Mouse (Mus musculus): ENCODE results near the gene Elovl2. TPM values are rescaled to one million over a fixed set of nuclear protein-coding genes. Genes with fewer than 3 reads are reported as not detected.
"Not testable (repeated sequence)": the region's sequence is repeated elsewhere in the genome, so short reads cannot be mapped to it uniquely, and the experiment has no call there.

The Elovl2 gene
- under 1 TPM; 0.31 to 0.50 TPM for total RNA-seq (2021)

DNA sequence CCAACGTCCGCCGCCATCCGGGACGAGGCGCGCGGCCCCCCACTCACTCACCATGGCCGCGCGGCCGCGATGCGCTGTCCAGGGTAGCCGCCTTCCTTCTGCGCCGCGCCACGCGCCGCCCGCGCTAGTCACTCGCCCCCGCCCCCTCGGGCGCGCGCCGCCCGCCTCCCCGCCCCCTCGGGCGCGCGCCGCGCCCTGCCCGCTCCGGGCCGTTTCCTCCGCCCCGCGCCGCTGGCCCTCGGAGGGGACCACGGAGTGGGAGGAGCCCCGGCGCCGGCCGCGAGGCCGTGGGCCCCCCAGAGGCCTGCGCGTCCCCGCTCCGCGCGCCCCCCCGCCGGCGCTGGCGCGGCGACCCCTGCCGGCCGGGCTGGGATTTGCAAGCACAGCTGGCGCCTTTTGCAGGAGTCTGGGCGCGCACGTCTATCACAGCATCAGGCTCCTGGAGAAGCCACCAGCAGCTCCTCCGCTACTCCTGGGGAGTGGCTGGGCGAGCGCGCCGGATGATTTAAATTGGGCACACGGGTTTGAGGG, at the start of gene Elovl2:
Elovl2 (minus strand) TSS at position 102 of the 531 bp plus-strand sequence.
- intact Hi-C loops (cut with DNase I), result loop anchor here (5.0 kb wide), 1 partner anchor 378 kb away; no protein-coding TSS in a partner anchor
- DNase-seq, result peak; percentile 76 to 79

DNA sequence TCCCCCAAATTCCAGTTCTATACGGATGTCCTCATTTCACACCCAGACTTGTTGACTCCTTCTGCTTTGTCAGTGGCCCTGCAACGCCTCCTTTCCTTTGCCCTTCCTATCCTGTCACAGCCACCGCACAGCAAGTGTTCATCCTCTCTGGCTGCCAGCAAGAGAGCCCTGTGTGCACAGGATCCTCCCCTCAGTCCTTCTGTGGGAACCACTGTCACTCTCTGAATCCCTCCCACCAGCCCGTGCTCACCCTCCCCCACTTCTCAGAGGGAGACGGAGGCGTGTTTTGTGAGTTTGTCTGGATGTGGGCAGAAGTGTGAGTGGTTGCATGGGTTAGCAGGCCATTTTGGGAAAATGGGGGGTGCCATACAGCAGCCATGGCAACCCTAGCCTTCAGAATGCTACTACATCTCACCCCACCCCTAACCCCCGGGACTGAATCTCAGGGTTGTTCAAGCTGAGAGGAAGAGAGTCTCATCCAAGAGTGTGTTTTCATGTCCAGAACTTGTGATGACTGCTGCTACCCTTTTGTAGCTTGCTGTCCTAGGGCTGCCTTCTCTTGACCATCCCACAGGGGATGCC, 47.7 kb upstream of the Elovl2 start:
- intact Hi-C loops (cut with DNase I), result no loop called here

GRCm38 (mm10) chr13:41263304-41264006, 43.2 kb upstream of the Elovl2 start:
- intact Hi-C loops (cut with DNase I), result no loop called here
- no peak for DNase-seq

More for the DNA sequence above, 47.7 kb upstream of the Elovl2 start:
- no peak for DNase-seq

- DNase-seq; intact Hi-C loops (cut with DNase I): not testable (repeated sequence)
Measured at GRCm38 (mm10) chr13:41261617-41262016, 41.4 kb upstream of the Elovl2 start.

DNA sequence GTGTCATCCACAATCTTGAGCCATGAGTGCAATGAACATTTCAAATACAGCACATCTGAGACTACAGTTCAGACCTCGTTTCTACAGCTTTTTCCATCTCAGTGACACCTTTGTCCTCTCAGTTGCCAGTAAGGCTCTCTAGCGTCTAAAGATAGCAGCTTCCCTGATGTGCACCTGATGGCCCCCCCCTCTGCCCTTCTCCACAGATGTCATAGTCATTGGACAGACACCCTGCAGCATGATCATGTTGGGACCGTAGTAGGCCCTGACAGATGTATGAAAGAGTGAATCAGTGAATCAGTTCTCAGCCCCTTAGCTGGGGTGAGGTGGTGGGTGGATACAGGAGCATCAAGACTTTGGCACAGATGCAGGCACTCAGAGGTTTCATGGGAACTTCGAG, 37.6 kb upstream of the Elovl2 start:
- intact Hi-C loops (cut with DNase I), result no loop called here
- DNase-seq, result no peak

GRCm38 (mm10) chr13:41256962-41257361, 36.8 kb upstream of the Elovl2 start:
- DNase-seq, result no peak
- intact Hi-C loops (cut with DNase I), result no loop called here

DNA sequence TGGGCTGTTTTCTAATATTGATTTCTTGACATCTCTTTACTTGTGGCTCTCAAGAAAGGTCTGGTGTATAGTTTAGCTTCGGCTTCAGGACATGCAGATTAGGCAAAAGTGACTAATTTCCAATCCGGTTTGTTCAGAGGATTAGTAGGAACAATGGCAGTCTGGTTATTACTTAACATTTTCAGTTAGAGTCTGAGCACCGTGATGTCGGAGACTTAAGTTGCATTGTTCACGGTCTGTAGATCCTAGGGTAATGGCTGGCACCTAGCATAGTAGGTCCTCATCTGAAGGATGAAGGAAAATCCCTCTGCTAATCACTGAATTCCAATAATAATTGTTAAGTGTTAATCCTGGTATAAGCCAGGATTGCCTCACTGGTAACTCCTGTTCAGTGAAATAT, 35.9 kb upstream of the Elovl2 start:
- no peak for DNase-seq
- intact Hi-C loops (cut with DNase I), result no loop called here

- intact Hi-C loops (cut with DNase I), result no loop called here
- no peak for DNase-seq
Measured at GRCm38 (mm10) chr13:41252736-41253135, 32.5 kb upstream of the Elovl2 start.

DNA sequence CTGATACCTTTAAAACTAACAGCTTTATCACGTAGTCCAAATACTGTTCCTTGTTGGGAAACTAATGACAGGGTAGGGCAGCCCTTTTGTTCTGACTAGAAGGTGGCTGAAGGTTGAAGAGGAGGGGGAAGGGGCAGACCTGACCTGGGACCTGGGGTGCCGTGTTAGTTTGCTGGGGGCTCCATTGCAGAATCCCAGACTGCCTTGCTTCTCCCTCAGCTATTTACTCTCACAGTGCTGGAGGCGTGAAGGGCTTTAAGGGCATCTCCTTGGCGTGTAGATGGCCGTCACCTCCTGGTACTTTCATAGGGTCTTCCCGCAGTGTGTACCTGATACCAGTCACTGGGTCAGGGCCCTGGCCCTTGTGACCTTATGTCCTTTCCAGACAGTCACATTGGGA, 31.9 kb upstream of the Elovl2 start:
- intact Hi-C loops (cut with DNase I), result no loop called here

GRCm38 (mm10) chr13:41251667-41252066, 31.5 kb upstream of the Elovl2 start:
- DNase-seq, result no peak
- intact Hi-C loops (cut with DNase I), result no loop called here

More for the DNA sequence above, 31.9 kb upstream of the Elovl2 start:
- no peak for DNase-seq

DNA sequence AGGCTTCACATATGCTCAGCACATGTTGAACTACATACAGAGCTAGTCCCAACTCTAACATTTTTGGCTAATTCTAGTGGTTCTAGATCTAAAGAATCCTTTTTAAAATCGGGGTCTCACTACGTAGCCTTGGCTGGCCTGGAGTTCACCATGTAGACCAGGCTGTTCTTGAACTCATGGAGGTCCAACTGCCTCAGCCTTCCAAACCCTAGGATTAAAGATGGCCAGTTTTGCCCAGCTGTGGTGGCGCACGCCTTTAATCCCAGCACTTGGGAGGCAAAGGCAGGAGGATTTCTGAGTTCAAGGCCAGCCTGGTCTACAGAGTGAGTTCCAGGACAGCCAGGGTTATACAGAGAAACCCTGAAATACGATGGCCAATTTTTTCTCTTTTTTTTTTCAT, 31.0 kb upstream of the Elovl2 start:
- intact Hi-C loops (cut with DNase I); DNase-seq: not testable (repeated sequence)

DNA sequence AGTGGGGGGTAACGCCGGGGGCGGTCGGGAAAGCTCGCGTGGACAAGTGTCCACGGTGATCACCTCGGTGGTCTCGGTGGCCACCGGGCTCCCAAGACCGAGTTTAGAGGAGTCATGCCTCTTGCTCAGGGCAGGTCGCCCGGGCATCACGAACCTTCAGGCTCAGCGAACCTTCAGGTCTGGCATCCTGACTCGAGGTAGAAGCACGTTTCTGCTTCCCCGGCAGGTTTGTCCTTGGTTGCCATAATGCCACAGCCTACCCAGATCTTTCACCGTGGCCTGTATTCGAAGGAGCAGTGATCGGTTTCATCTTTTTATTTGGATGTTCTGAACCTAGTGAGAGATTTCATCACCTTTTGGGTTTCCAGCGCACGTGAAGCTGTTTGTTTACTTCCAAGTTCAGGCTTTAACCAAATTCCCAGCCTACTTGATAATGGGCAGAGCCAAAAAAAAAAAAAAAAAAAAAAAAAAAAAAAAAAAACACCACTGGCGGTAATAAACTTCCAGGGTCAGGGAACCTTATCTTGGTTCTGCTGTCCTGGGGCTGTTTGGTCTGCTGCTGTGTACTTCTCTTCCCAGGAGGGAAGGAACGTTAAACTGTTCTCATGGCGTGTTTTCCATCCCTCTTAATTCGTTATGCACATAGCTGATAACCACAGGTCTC, 30.2 kb upstream of the Elovl2 start:
- no peak for DNase-seq
- intact Hi-C loops (cut with DNase I), result no loop called here

DNA sequence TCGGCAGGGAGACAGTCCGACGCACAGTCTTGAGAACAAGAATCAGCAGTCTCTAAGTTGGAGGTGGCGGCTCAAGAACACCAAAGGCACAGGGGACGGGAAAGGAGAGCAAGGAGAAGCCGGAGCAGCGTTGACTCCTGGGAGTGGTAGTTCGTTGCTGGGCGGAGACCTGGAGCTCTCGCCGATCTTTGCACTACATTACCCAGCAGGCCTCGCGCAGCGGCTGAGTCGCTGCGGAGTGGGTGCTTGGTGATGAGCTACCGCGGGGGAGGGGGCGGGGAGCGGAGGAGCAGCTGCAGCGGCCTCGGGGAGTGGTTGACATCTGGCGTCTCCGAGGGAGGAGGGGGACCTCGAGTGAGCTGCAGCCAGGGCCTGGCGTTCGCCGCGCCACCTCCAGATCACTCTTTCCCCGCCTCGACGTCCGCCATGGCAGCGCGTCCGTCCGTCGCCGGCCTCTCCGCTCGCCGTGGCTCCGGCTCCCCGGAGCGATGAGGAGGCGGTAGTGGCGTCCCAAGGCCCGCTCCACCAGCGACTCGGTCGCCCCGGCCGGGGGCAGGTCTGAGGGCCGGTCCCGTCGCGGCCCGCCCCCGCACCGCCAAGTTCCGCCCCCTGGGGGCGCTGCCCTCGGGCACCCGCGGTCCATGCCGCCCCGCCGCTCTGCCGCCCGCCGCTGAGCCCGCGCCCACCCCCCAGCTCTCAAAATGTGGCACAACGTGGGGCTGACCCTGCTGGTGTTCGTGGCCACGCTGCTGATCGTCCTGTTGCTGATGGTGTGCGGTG, 29.5 kb upstream of the Elovl2 start, which contains the start of gene Smim13:
Smim13 (plus strand) TSS at position 307 of the 780 bp plus-strand sequence.
- peak; percentile 94 to 96 for DNase-seq
- intact Hi-C loops (cut with DNase I), result no loop called here

DNA sequence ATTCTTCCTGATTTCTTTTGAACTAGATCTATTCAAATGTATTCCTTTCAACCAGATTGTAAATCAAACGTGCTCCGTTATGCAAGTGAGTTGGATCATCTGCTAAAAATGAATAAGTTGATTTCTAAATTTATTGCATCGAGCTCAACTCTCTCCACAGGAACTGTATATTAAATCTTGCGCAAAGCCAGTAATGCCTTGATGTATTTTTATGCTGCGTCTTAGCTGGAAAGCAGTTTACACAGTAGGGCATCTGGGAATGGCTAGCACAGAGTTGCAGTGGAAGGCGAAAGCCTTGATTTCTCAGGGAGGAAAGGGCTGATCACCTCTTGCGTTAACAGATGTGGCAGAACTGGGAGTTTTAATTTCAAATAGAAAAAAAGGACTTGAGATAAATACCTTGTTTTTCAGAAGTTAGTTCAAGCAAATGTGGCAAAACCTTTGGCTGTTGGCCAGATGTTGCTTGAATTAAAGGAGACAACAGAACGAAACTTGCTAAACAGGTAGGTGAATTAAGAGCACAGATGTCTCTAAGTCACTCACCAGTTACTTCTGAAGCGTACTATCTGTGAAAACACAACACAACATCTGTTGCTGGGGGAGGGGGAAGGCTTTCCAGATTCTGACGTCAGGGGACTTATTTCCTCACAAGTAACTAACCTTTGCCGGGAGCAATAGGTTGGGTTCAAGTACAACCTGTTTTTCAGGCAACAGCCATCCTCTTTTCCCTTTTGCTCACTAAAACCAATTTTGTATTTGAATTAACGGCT, 28.7 kb upstream of the Elovl2 start:
- intact Hi-C loops (cut with DNase I), result no loop called here
- DNase-seq, result no peak

DNA sequence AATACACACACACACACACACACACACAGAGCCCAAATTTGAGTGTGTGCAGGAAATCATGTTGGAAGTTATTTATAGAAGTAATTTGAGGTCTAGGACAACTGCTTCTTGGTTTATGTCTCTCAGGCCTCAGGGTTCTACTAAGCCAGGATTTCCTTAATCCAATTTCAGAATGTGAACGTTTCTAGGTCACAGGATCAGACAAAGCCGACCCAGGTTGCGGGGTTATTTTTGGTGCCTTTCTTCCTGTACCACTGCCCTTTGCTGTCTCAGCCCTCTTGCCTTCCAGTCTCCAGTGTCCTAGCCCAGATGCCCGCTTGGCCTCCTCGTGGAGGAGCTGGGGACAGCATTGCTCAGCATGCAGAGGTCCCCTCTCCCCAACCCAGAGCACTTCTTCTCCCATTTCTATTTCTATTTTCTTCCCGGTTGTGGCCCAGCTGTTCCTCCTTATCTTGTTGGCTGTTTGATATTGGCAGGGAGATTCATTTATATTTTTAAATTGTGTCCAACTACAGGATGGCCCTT, 24.2 kb upstream of the Elovl2 start:
- DNase-seq, result peak; percentile 27 to 37
- intact Hi-C loops (cut with DNase I), result no loop called here

DNA sequence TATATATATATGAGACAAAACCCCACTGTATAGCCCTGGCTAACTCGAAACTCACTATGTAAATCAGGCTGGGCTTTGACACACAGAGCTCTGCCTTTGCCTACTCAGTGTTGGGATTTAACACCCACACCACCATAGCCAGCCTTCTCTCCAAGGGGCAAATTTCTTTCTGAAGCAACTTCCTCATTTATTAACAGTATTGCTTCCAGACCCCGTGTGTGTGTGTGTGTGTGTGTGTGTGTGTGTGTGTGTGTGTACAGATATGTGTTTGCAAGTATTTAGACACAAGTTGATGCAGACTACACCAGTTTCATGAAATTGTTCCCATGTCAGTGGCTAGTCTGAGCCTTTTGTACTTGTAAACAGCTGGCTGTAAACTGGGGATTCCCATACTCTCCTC, 21.4 kb upstream of the Elovl2 start:
- intact Hi-C loops (cut with DNase I), result no loop called here

GRCm38 (mm10) chr13:41238805-41239130, 18.6 kb upstream of the Elovl2 start:
- DNase-seq, result peak; percentile 32 to 48

More for the DNA sequence above, 21.4 kb upstream of the Elovl2 start:
- DNase-seq, result no peak

DNA sequence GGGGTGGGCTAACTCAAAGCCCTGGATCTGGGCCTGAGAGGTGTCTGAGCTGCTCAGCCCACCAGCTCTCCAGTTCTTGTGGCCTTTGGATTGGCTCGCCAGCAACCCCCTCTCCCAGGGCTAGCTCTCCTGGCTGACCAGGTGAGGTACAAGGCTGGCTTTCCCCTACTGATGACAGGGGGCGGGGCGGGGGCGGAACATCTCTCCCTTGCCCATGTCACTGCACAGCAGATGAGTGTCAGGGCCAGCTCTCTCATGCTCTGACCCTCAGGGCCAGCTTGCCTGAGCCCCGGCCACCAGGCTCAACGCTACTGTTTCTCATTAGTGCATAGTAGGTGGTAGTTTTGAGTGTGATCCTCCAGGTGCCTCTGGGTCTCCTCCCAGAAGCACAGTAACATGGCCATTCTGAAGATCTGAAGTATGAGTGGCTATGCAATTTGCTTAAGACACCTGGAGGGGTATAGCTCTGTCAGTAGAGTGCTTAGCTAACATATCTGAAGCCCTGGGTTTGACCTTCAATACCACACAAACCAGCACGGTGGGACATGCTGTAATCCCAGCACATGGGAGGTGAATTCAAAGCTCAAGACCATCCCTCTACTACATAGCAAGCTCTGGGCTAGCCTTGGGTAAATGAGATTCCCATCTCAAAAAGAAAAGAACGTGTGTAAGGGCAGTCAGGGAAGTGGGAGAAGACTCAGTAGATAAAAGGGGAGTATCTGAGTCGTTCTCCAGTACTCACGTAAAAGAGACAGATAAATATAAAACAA, 18.0 kb upstream of the Elovl2 start:
- intact Hi-C loops (cut with DNase I), result loop anchor here (1.0 to 2.0 kb wide), 3 partner anchors 103 to 395 kb away; no protein-coding TSS in a partner anchor
- DNase-seq, result no peak

More at GRCm38 (mm10) chr13:41238805-41239130, 18.6 kb upstream of the Elovl2 start:
- intact Hi-C loops (cut with DNase I), result loop anchor here (1.0 to 2.0 kb wide), 4 partner anchors 103 to 454 kb away; no protein-coding TSS in a partner anchor
